Mouse (Mus musculus) neural tube, embryonic 15.5 days (tissue): ENCODE results near the gene Pin1rt1. TPM values are rescaled to one million over a fixed set of nuclear protein-coding genes. Genes with fewer than 3 reads are reported as not detected.

Experiments
- ATAC-seq: fragments of 200-750 bp; cut with Nextera tagmentation; 2 replicates; pipeline ENCODE4 v1.8.0; 2017; ENCODE audit warnings: mild to moderate bottlenecking, moderate TSS enrichment, moderate library complexity; ENCODE audit not compliant: low FRiP score
- H3K27ac ChIP-seq: fragments of 300-500 bp; sonication (generic); replicated peaks from 2 replicates; pipeline ENCODE4 v1.5.1; 2015; ENCODE audit warnings: mild to moderate bottlenecking, inconsistent platforms
- H3K27me3 ChIP-seq: fragments of 300-500 bp; sonication (generic); replicated peaks from 2 replicates; pipeline ENCODE4 v1.6.1; 2015; ENCODE audit warnings: inconsistent platforms
- H3K36me3 ChIP-seq: fragments of 300-500 bp; sonication (generic); 2 replicates; pipeline ENCODE4 v1.6.1; 2015; ENCODE audit warnings: inconsistent platforms
- H3K4me1 ChIP-seq: fragments of 300-500 bp; sonication (generic); 2 replicates; pipeline ENCODE4 v1.6.1; 2015; ENCODE audit warnings: inconsistent platforms
- H3K4me2 ChIP-seq: fragments of 300-500 bp; sonication (generic); 2 replicates; pipeline ENCODE4 v1.6.1; 2015; ENCODE audit warnings: inconsistent platforms, mild to moderate bottlenecking, moderate library complexity
- H3K4me3 ChIP-seq: fragments of 300-500 bp; sonication (generic); replicated peaks from 2 replicates; pipeline ENCODE4 v1.5.1; 2015; ENCODE audit warnings: mild to moderate bottlenecking, inconsistent platforms
- H3K9ac ChIP-seq: fragments of 300-500 bp; sonication (generic); replicated peaks from 2 replicates; pipeline ENCODE4 v1.6.1; 2015; ENCODE audit warnings: mild to moderate bottlenecking, inconsistent platforms
- H3K9me3 ChIP-seq: fragments of 300-500 bp; sonication (generic); replicated peaks from 2 replicates; pipeline ENCODE4 v1.6.1; 2016; ENCODE audit warnings: inconsistent platforms
- WGBS: fragments of 180-500 bp; shearing (Covaris S2); methylation state at CpG from one replicate; pipeline ENCODE4 v1.1.7; 2015; ENCODE audit warnings: mixed read lengths; 5-methylcytosine and 5-hydroxymethylcytosine counted together
- polyA plus RNA-seq: library from polyadenylated mRNA; unstranded; fragments of >200 nt; fragmentation: Nextera tagmentation; extraction: Ambion mirVana; gene quantifications from 2 replicates; pipeline ENCODE4 v1.2.1, GENCODE M21; 2015

The Pin1rt1 gene
- polyA plus RNA-seq, 1 experiment from 2014 or later = 0.35 TPM

GRCm38 (mm10) chr2:104740248-104740949 lies 24.2 kb upstream of the Pin1rt1 start:
- Histone ChIP-seq H3K4me1 (peaks cover 23% of the 10 kb centered on the region), H3K27ac (no peak overlapping the region), H3K27me3 (peaks cover 11% of the 10 kb centered on the region), H3K36me3 (no peaks in the 10 kb centered on the region), H3K9ac (no peak overlapping the region), H3K4me3 (no peak overlapping the region), H3K4me2 (no peak overlapping the region), H3K9me3 (no peaks in the 10 kb centered on the region)
- WGBS = 65% methylated on average over 7 of the region's 7 CpGs
- ATAC-seq = no peak

- no peaks in the 10 kb centered on the region for H3K9me3 ChIP-seq
- no peak overlapping the region for H3K4me3 ChIP-seq
- WGBS = 93% methylated on average over 2 of the region's 2 CpGs
- no peak overlapping the region for H3K4me2 ChIP-seq
- no peaks in the 10 kb centered on the region for H3K36me3 ChIP-seq
- H3K4me1 ChIP-seq = peaks cover 23% of the 10 kb centered on the region
- H3K27ac ChIP-seq = no peak overlapping the region
- H3K9ac ChIP-seq = no peak overlapping the region
- ATAC-seq = no peak
- peaks cover 11% of the 10 kb centered on the region for H3K27me3 ChIP-seq
Observed at GRCm38 (mm10) chr2:104739691-104740090, 23.5 kb upstream of the Pin1rt1 start.

- H3K4me1 ChIP-seq = peaks cover 5% of the 10 kb centered on the region
- H3K36me3 ChIP-seq = no peaks in the 10 kb centered on the region
- peaks cover 4% of the 10 kb centered on the region for H3K27me3 ChIP-seq
- H3K9me3 ChIP-seq = no peaks in the 10 kb centered on the region
- no peak for ATAC-seq
- H3K27ac ChIP-seq = no peak overlapping the region
- H3K4me2 ChIP-seq = no peak overlapping the region
- WGBS = 73% methylated on average over 7 of the region's 7 CpGs
- H3K9ac ChIP-seq = no peak overlapping the region
- no peak overlapping the region for H3K4me3 ChIP-seq
Observed at GRCm38 (mm10) chr2:104736241-104736640, 20.1 kb upstream of the Pin1rt1 start.

- no peaks in the 10 kb centered on the region for H3K9me3 ChIP-seq
- no peak overlapping the region for H3K4me3 ChIP-seq
- H3K27ac ChIP-seq = no peak overlapping the region
- no peak overlapping the region for H3K4me2 ChIP-seq
- 73% methylated on average over 7 of the region's 7 CpGs for WGBS
- no peak overlapping the region for H3K9ac ChIP-seq
- H3K36me3 ChIP-seq = no peaks in the 10 kb centered on the region
- H3K27me3 ChIP-seq = no peaks in the 10 kb centered on the region
- ATAC-seq = no peak
- no peaks in the 10 kb centered on the region for H3K4me1 ChIP-seq
Observed at GRCm38 (mm10) chr2:104732562-104733256, 16.5 kb upstream of the Pin1rt1 start.

- H3K4me1 ChIP-seq = no peaks in the 10 kb centered on the region
- H3K9ac ChIP-seq = no peak overlapping the region
- H3K27me3 ChIP-seq = no peaks in the 10 kb centered on the region
- no peaks in the 10 kb centered on the region for H3K36me3 ChIP-seq
- ATAC-seq = no peak
- H3K27ac ChIP-seq = no peak overlapping the region
- H3K4me3 ChIP-seq = no peak overlapping the region
- H3K4me2 ChIP-seq = no peak overlapping the region
- WGBS = 88% methylated on average over 9 of the region's 9 CpGs
- H3K9me3 ChIP-seq = no peaks in the 10 kb centered on the region
Observed at GRCm38 (mm10) chr2:104732033-104732444, 15.9 kb upstream of the Pin1rt1 start.

GRCm38 (mm10) chr2:104727369-104727768 lies 11.2 kb upstream of the Pin1rt1 start:
- no peak overlapping the region for H3K4me3 ChIP-seq
- H3K9ac ChIP-seq = no peak overlapping the region
- H3K36me3 ChIP-seq = no peaks in the 10 kb centered on the region
- no peaks in the 10 kb centered on the region for H3K9me3 ChIP-seq
- no peak for ATAC-seq
- no peak overlapping the region for H3K4me2 ChIP-seq
- H3K4me1 ChIP-seq = no peaks in the 10 kb centered on the region
- H3K27me3 ChIP-seq = no peaks in the 10 kb centered on the region
- WGBS = 67% methylated on average over 1 of the region's 1 CpGs
- H3K27ac ChIP-seq = no peak overlapping the region

- ATAC-seq = no peak
- Histone ChIP-seq H3K9me3 (no peaks in the 10 kb centered on the region), H3K9ac (no peak overlapping the region), H3K4me3 (no peak overlapping the region), H3K27ac (no peak overlapping the region), H3K4me2 (no peak overlapping the region), H3K4me1 (no peaks in the 10 kb centered on the region), H3K36me3 (no peaks in the 10 kb centered on the region), H3K27me3 (no peaks in the 10 kb centered on the region)
- 42% methylated on average over 3 of the region's 3 CpGs for WGBS
Observed at GRCm38 (mm10) chr2:104722021-104722420, 5.8 kb upstream of the Pin1rt1 start.

- Histone ChIP-seq H3K27me3 (0 out of 2 replicates have a peak, but pooled peaks cover 4% of the 10 kb centered on the region), H3K9me3 (no peaks in the 10 kb centered on the region), H3K9ac (no peak overlapping the region), H3K36me3 (no peaks in the 10 kb centered on the region), H3K4me2 (no peak overlapping the region), H3K4me3 (no peak overlapping the region), H3K4me1 (peaks cover 1% of the 10 kb centered on the region; the same call in 1 of the 2 replicates), H3K27ac (no peak overlapping the region)
- ATAC-seq = no peak
- 84% methylated on average over 4 of the region's 4 CpGs for WGBS
Observed at GRCm38 (mm10) chr2:104717827-104718226, 1.6 kb upstream of the Pin1rt1 start.

- no peak overlapping the region for H3K27ac ChIP-seq
- 0 out of 2 replicates have a peak, but pooled peaks cover 4% of the 10 kb centered on the region for H3K27me3 ChIP-seq
- no peaks in the 10 kb centered on the region for H3K36me3 ChIP-seq
- no peak overlapping the region for H3K9ac ChIP-seq
- no peak overlapping the region for H3K4me3 ChIP-seq
- no peak for ATAC-seq
- peaks cover 6% of the 10 kb centered on the region; the same call in 1 of the 2 replicates for H3K4me1 ChIP-seq
- WGBS = 98% methylated on average over 2 of the region's 2 CpGs
- no peaks in the 10 kb centered on the region for H3K9me3 ChIP-seq
- no peak overlapping the region for H3K4me2 ChIP-seq
Observed at GRCm38 (mm10) chr2:104717231-104717735, 1.1 kb upstream of the Pin1rt1 start.

- H3K9ac ChIP-seq = no peak overlapping the region
- H3K4me2 ChIP-seq = no peak overlapping the region
- no peak for ATAC-seq
- no peaks in the 10 kb centered on the region for H3K36me3 ChIP-seq
- peaks cover 25% of the 10 kb centered on the region for H3K4me1 ChIP-seq
- 0 out of 2 replicates have a peak, but pooled peaks cover 4% of the 10 kb centered on the region for H3K27me3 ChIP-seq
- H3K27ac ChIP-seq = no peak overlapping the region
- 37% methylated on average over 15 of the region's 15 CpGs for WGBS
- H3K9me3 ChIP-seq = no peaks in the 10 kb centered on the region
- H3K4me3 ChIP-seq = no peak overlapping the region
Observed at GRCm38 (mm10) chr2:104714254-104714691, 1.9 kb downstream of the Pin1rt1 start.

- Histone ChIP-seq H3K36me3 (no peaks in the 10 kb centered on the region), H3K4me1 (peaks cover 25% of the 10 kb centered on the region), H3K27ac (peak overlapping the region; percentile 92), H3K9me3 (no peaks in the 10 kb centered on the region), H3K27me3 (0 out of 2 replicates have a peak, but pooled peaks cover 4% of the 10 kb centered on the region), H3K4me2 (peak overlapping the region; percentile 77), H3K9ac (peak overlapping the region; percentile 75), H3K4me3 (peak overlapping the region; percentile 83)
- ATAC-seq = no peak; the same call in 1 of the 2 replicates
- WGBS = 2% methylated on average over 7 of the region's 7 CpGs
Observed at GRCm38 (mm10) chr2:104712486-104712809, 3.7 kb downstream of the Pin1rt1 start.
